Mouse (Mus musculus) G1E (cell line): ENCODE measurements at regions not wholly inside any gene's neighbourhood (a gene's known extent, or its start where the extent isn't known, plus 50 kb on each side); places are given as distances from the start of the nearest gene placed in this dataset.

Experiments
- CTCF ChIP-seq: IDR thresholded peaks from 2 replicates; pipeline ENCODE4 v1.5.1; 2012; ENCODE audit warnings: low read depth, low read length, inconsistent platforms, mixed read lengths
- GATA1 ChIP-seq: IDR thresholded peaks from 2 replicates; pipeline ENCODE4 v1.6.1; 2012; ENCODE audit warnings: borderline replicate concordance, low read length, inconsistent platforms, mixed read lengths
- GATA2 ChIP-seq: IDR thresholded peaks from 2 replicates; pipeline ENCODE4 v1.6.1; 2012; ENCODE audit warnings: low read depth, low read length, inconsistent platforms, borderline replicate concordance
- POLR2AphosphoS5 ChIP-seq: IDR thresholded peaks from 2 replicates; pipeline ENCODE4 v1.6.1; 2012; ENCODE audit warnings: low read depth, low read length, inconsistent platforms; ENCODE audit not compliant: insufficient replicate concordance
- TAL1 ChIP-seq: conservative IDR thresholded peaks from 2 replicates; pipeline ENCODE4 v1.6.1; 2012; ENCODE audit warnings: low read depth, low read length, inconsistent platforms, mixed read lengths

DNA sequence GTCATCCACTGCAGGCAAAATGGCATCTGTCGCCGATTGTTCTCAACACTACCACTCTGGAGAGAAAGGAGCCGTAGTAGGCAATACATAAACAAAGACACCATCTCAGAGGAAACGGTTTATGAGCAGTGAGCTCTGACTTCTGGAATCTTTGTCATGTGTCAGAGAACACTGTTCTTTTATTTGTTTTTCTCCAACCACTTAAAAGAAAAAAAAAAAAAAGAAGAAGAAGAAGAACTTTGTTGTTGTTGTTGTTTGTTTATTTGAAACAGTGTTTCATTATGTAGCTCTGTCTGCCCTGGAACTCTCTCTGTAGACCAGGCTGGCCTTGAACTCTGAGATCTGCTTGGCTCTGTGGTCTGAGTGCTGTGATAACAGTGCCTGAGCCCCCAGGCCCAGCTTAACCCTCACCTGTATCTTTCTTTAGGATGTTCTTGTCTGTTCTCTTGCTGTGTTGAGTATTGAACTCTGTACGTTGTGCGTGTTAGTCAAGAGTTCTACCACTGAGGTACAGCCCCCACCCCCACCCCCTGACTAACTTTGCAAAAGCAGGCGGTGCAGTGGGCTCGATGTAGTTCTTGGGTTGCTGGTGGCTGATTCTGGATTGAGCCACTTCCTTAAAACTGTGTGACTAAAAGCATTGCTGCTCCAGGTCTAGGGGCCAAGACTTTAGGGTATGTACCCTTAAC lies 65.7 kb upstream of the Cpm start:
- TF ChIP-seq CTCF, result no peak
- no peak for TF ChIP-seq TAL1
- no peak for TF ChIP-seq GATA1
- no peak for TF ChIP-seq POLR2AphosphoS5
- no peak for TF ChIP-seq GATA2
